Mouse (Mus musculus) liver, adult 2 months (tissue): Measurements from ENCODE around the gene Cep164. TPM values are rescaled to one million over a fixed set of nuclear protein-coding genes. Genes with fewer than 3 reads are reported as not detected.

ENCODE experiments used
- DNase-seq: peaks from one replicate; pipeline ENCODE4 v3.0.0-alpha.2; 2011; ENCODE audit warnings: low read depth, low spot score; ENCODE audit errors: extremely low read depth
- H3K27ac ChIP-seq: fragments of 200-500 bp; replicated peaks from 2 replicates; pipeline ENCODE4 v1.5.1; 2012; ENCODE audit warnings: low read depth, mild to moderate bottlenecking, control low read depth, inconsistent platforms, low read length; ENCODE audit not compliant: insufficient read depth
- H3K27me3 ChIP-seq: fragments of 200-500 bp; 2 replicates; pipeline ENCODE4 v1.6.1; 2012; ENCODE audit warnings: mild to moderate bottlenecking, moderate library complexity, low read length, inconsistent platforms; ENCODE audit not compliant: control insufficient read depth, insufficient read depth
- H3K36me3 ChIP-seq: fragments of 200-500 bp; 2 replicates; pipeline ENCODE4 v1.6.1; 2012; ENCODE audit warnings: low read length, inconsistent platforms; ENCODE audit not compliant: control insufficient read depth, insufficient read depth
- H3K4me1 ChIP-seq: fragments of 200-500 bp; 2 replicates; pipeline ENCODE4 v1.6.1; 2011; ENCODE audit warnings: low read length; ENCODE audit not compliant: control insufficient read depth, insufficient read depth
- H3K4me3 ChIP-seq: fragments of 200-500 bp; 2 replicates; pipeline ENCODE4 v1.5.1; 2011; ENCODE audit warnings: low read depth, mild to moderate bottlenecking, control low read depth, low read length, moderate library complexity; ENCODE audit not compliant: insufficient read depth
- H3K79me2 ChIP-seq: fragments of 200-500 bp; 2 replicates; pipeline ENCODE4 v1.6.1; 2012; ENCODE audit warnings: inconsistent platforms, mild to moderate bottlenecking, low read length, moderate library complexity; ENCODE audit not compliant: control insufficient read depth, insufficient read depth
- H3K9ac ChIP-seq: fragments of 200-500 bp; 2 replicates; pipeline ENCODE4 v1.6.1; 2012; ENCODE audit warnings: low read depth, mild to moderate bottlenecking, control low read depth, inconsistent platforms, low read length
- CTCF ChIP-seq: fragments of 200-500 bp; IDR thresholded peaks from 2 replicates; pipeline ENCODE4 v1.5.1; 2011; ENCODE audit warnings: low read depth, low read length, control low read depth
- POLR2A ChIP-seq: fragments of 200-500 bp; IDR thresholded peaks from 2 replicates; pipeline ENCODE4 v1.6.1; 2011; ENCODE audit warnings: low read length, control low read depth; ENCODE audit not compliant: insufficient read depth; ENCODE audit errors: extremely low read depth
- WGBS: fragments of 180-500 bp; shearing (Covaris S2); methylation state at CpG from one replicate; pipeline ENCODE4 v1.1.7; 2018; 5-methylcytosine and 5-hydroxymethylcytosine counted together
- polyA plus RNA-seq: library from polyadenylated mRNA; depleted of rRNA; stranded (reverse); fragments of >200 nt; gene quantifications from 2 replicates; pipeline ENCODE4 v1.2.3, GENCODE M21; 2012
- total RNA-seq: library from RNA; depleted of rRNA; stranded (reverse); fragments of >200 nt; gene quantifications from 2 replicates; pipeline ENCODE4 v1.2.3, GENCODE M21; 2014

The Cep164 gene
- total and polyA plus RNA-seq, 2 experiments: 4.1 to 8.3 TPM

DNA sequence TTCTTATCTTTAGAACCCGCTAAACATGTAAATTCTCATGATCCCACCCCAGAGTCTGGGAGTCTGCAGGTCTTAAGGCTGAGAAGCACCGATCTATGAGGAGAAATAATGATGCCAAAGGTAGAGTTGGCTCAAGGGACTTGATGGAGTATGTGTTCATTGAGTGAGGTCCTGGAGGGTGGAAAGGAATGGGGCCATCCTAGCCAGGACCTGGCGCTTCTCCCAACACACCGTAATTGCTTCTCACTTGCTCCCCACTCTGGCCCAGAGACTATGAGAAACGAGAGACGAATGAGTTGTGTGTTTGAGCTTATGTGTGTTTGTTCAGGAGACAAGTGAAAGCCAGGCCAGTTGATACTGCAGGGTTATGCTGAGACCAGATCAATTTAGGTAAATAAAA, 13.0 kb upstream of the Cep164 start:
- DNase-seq: peak; percentile 77
- Histone ChIP-seq H3K27me3 (no peaks in the 10 kb centered on the region), H3K4me3 (no peak overlapping the region), H3K27ac (no peak overlapping the region), H3K79me2 (peaks cover 26% of the 10 kb centered on the region; the same call in 1 of the 2 replicates), H3K36me3 (no peaks in the 10 kb centered on the region), H3K9ac (no peak overlapping the region), H3K4me1 (peaks cover 28% of the 10 kb centered on the region)
- TF ChIP-seq POLR2A (no peak), CTCF (no peak)
- 30% methylated on average over 6 of the region's 6 CpGs for WGBS

DNA sequence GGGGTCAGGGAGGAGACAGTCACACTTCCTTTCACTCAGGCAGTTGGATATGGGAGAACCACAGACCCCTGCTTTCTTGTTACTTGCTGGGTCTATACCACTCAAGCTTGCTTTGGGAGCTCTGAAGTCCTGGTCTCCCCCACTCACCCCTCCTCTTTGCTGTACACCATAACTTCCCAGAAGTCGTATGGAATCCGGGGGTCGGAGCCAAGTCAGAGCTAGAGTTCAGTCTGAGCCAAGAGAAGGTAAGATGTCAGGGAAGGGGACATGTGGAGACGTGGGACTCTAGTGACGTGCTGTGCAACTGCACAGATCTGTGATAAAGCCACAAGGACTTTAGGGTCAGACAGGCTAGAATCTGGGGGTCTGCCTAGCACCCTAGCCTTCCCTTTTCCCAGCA, 11.8 kb upstream of the Cep164 start:
- peak overlapping the region; percentile 7; the same call in 1 of the 2 replicates for H3K9ac ChIP-seq
- no peaks in the 10 kb centered on the region for H3K27me3 ChIP-seq
- no peak for DNase-seq
- no peaks in the 10 kb centered on the region for H3K36me3 ChIP-seq
- WGBS: 30% methylated on average over 5 of the region's 5 CpGs
- no peak for TF ChIP-seq POLR2A
- TF ChIP-seq CTCF: no peak
- H3K4me3 ChIP-seq: no peak overlapping the region; the same call in 1 of the 2 replicates
- H3K79me2 ChIP-seq: peaks cover 26% of the 10 kb centered on the region; the same call in 1 of the 2 replicates
- no peak overlapping the region for H3K27ac ChIP-seq
- H3K4me1 ChIP-seq: peaks cover 28% of the 10 kb centered on the region

DNA sequence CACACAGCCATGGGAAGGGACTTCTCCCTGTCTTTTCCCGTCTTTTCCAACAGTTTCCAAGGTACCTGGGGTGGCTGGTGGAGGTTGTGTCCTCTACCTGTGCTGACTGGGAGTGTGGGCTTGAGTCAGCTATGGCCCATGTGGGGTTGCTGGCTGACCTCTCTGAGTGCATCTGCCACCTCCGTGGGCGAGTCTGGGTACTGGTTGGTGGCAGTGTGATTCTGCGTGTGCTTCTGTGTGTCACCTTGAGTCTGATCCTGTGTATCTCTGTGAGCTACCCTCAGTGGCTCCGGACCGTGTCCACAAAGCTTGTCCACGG, 11.4 kb upstream of the Cep164 start:
- Histone ChIP-seq H3K27me3 (no peaks in the 10 kb centered on the region), H3K79me2 (peaks cover 26% of the 10 kb centered on the region; the same call in 1 of the 2 replicates), H3K4me1 (peaks cover 28% of the 10 kb centered on the region), H3K9ac (peak overlapping the region; percentile 7; the same call in 1 of the 2 replicates), H3K36me3 (no peaks in the 10 kb centered on the region), H3K4me3 (peak overlapping the region; percentile 5), H3K27ac (no peak overlapping the region)
- TF ChIP-seq POLR2A (no peak), CTCF (no peak)
- 19% methylated on average over 7 of the region's 7 CpGs for WGBS
- no peak for DNase-seq

GRCm38 (mm10) chr9:45839139-45839981, 10.9 kb upstream of the Cep164 start:
- Histone ChIP-seq H3K4me1 (peaks cover 28% of the 10 kb centered on the region), H3K36me3 (no peaks in the 10 kb centered on the region), H3K27me3 (no peaks in the 10 kb centered on the region), H3K4me3 (peak overlapping the region; percentile 88), H3K9ac (peak overlapping the region; percentile 89), H3K27ac (peak overlapping the region; percentile 18; the same call in 1 of the 2 replicates), H3K79me2 (peaks cover 26% of the 10 kb centered on the region; the same call in 1 of the 2 replicates)
- 4% methylated on average over 17 of the region's 17 CpGs for WGBS
- DNase-seq: no peak
- TF ChIP-seq POLR2A (no peak), CTCF (no peak)

DNA sequence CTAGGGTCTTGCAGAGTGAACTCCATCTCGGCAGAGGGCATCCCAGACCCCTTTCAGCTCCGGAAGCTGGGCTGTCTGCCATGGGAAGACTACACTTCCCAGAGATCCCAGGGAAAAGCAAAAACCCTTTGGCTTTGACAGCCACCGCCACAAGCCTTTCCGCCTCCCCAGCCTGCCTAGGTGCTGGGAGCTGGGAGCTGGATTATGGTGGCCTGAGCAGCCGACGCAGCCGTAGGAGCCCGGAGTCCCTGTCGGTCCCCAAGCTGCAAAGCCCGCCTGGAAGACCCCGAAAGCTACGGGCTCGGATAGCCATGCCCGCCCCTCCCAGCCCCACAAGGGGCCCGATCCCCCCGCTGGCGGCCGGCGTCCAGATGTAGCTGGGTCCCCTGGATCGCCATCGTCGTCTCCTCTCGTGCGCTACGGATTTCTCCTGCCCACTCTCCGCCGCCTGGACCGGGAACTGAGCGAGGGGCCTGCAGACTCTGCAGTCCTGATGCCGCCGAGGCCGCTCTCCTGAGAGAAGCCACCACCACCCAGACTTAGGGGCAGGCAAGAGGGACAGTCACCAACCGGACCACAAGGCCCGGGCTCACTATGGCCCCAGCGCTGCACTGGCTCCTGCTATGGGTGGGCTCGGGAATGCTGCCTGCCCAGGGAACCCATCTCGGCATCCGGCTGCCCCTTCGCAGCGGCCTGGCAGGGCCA, 10.1 kb upstream of the Cep164 start, which contains the start of gene Bace1:
TSS of gene Bace1 (plus strand) at position 147 of the 705 bp plus-strand sequence.
- H3K4me3 ChIP-seq: peak within 1 kb of the TSS; percentile 88
- peaks cover 23% of the 10 kb centered on the region; the same call in 1 of the 2 replicates for H3K79me2 ChIP-seq
- peak within 1 kb of the TSS; percentile 89 for H3K9ac ChIP-seq
- H3K27ac ChIP-seq: peak within 1 kb of the TSS; percentile 18; the same call in 1 of the 2 replicates
- H3K36me3 ChIP-seq: no peaks in the 10 kb centered on the region
- peaks cover 28% of the 10 kb centered on the region for H3K4me1 ChIP-seq
- peak; percentile 89 for TF ChIP-seq POLR2A
- no peak; the same call in 1 of the 2 replicates for TF ChIP-seq CTCF
- WGBS: 1% methylated on average over 40 of the region's 40 CpGs
- peak; percentile 62 for DNase-seq
- H3K27me3 ChIP-seq: no peaks in the 10 kb centered on the region
